In genomic region chr12:76299361-76299906, GRCm38 (mm10) we compare ENCODE assay signal across 27 mouse cellular contexts. TPM values are rescaled to one million over a fixed set of nuclear protein-coding genes. Genes with fewer than 3 reads are reported as not detected.
DNase-seq lines count a peak whose midpoint lies in the region; ATAC-seq lines count a peak whose summit lies in the region.
"Had no signal": no experiment of that assay in that cellular context is flagged by ENCODE, and none has a peak within 500 bp of the region (broad histone marks: within the 10 kb centered on the region; RNA-seq: fewer than 3 reads in every experiment).

No protein-coding gene starts in this region.

- H3K27ac ChIP-seq in brown adipose tissue, adult 24 weeks (replicated peaks; ENCODE audit: low read depth, low read length), result peak overlapping the region; percentile 72
- peak overlapping the region; percentile 77 for H3K27ac ChIP-seq in lung, embryonic 15.5 days
- H3K27ac ChIP-seq: embryonic facial prominence, embryonic 15.5 days; forebrain, embryonic 10.5 days; heart, embryonic 13.5 days; hindbrain, embryonic 13.5 days; hindbrain, postnatal 0 days had no signal

- H3K4me3 ChIP-seq in brown adipose tissue, adult 24 weeks (ENCODE audit: insufficient read depth, low read depth, low read length), result no peak overlapping the region
- H3K4me3 ChIP-seq in lung, embryonic 15.5 days, result no peak overlapping the region
- H3K4me3 ChIP-seq: embryonic facial prominence, embryonic 15.5 days; erythroblast, embryonic 14.5 days; forebrain, embryonic 10.5 days; heart, embryonic 13.5 days; hindbrain, embryonic 13.5 days had no signal

- no peaks in the 10 kb centered on the region for H3K27me3 ChIP-seq in lung, embryonic 15.5 days
- H3K27me3 ChIP-seq: embryonic facial prominence, embryonic 15.5 days; heart, embryonic 13.5 days; hindbrain, embryonic 13.5 days had no signal

- 0 out of 2 replicates have a peak, but pooled peaks have one; percentile 15 for ATAC-seq in frontal cortex, adult (ENCODE audit: low TSS enrichment)
- peak; percentile 77 for ATAC-seq in lung, embryonic 15.5 days (ENCODE audit: borderline replicate concordance, extremely low read depth, low FRiP score, low TSS enrichment)
- ATAC-seq: CD4-positive, CD25-positive, alpha-beta regulatory T cell, adult 4 months; forebrain, embryonic 14.5 days; hindbrain, postnatal 0 days had no signal

- no peak for DNase-seq in frontal cortex, postnatal 25 days (ENCODE audit: low spot score in 2 of 2)
- DNase-seq in lung, postnatal 14 days, result peak; percentile 33
- no peak for DNase-seq in adrenal gland, adult (ENCODE audit: inconsistent age in 2 of 2, low spot score in 1 of 2)
- no peak for DNase-seq in embryo, embryonic 9.5 days (ENCODE audit: extremely low spot score)
- no peak for DNase-seq in adrenal gland, postnatal 14 days
- DNase-seq: adrenal gland, postnatal 10 days; B cell, adult 2 months; cerebellum, adult 2 months; cerebellum, postnatal 10 days; gastrocnemius, postnatal 10 days; heart, postnatal 10 days had no signal

- no peaks in the 10 kb centered on the region for H3K4me1 ChIP-seq in brown adipose tissue, adult 24 weeks (ENCODE audit: control insufficient read depth, insufficient read depth, insufficient read length, low read length)
- H3K4me1 ChIP-seq in lung, embryonic 15.5 days, result peaks cover 10% of the 10 kb centered on the region
- H3K4me1 ChIP-seq: forebrain, embryonic 10.5 days; hindbrain, embryonic 13.5 days had no signal

- no peaks in the 10 kb centered on the region for H3K9me3 ChIP-seq in lung, embryonic 15.5 days
- H3K9me3 ChIP-seq: embryonic facial prominence, embryonic 15.5 days; forebrain, embryonic 10.5 days; G1E; heart, embryonic 13.5 days; hindbrain, embryonic 13.5 days had no signal

- WGBS in lung, embryonic 15.5 days, result 56% methylated on average over 9 of the region's 9 CpGs

- peaks cover 46% of the 10 kb centered on the region for H3K36me3 ChIP-seq in lung, embryonic 15.5 days

- H3K9ac ChIP-seq in lung, embryonic 15.5 days, result no peak overlapping the region
- H3K9ac ChIP-seq: embryonic facial prominence, embryonic 15.5 days; heart, embryonic 13.5 days; hindbrain, embryonic 13.5 days had no signal

- H3K4me2 ChIP-seq in lung, embryonic 15.5 days, result 0 out of 2 replicates have a peak overlapping the region, but pooled peaks have one; percentile 20
- H3K4me2 ChIP-seq: embryonic facial prominence, embryonic 15.5 days; heart, embryonic 13.5 days; hindbrain, embryonic 13.5 days had no signal

RNA-seq across cellular contexts. Expression of gene Akap5, which starts 25.3 kb away (rescaled TPM):
- 0.71 and 0.87 TPM in 2 replicates for polyA plus RNA-seq in brown adipose tissue, adult 24 weeks (2012; ENCODE audit: insufficient read depth, insufficient read length, missing spikeins)
- polyA plus RNA-seq in lung, embryonic 15.5 days (2015; fragmentation: Nextera tagmentation; extraction: Ambion mirVana), result 23.3 and 28.7 TPM in 2 replicates
- 3.4 and 4.3 TPM in 2 replicates for total RNA-seq in adrenal gland, postnatal 14 days (2021)

RNA-seq across cellular contexts. Expression of gene Mthfd1, which starts 44.3 kb away (rescaled TPM):
- 14.7 and 15.1 TPM in 2 replicates for polyA plus RNA-seq in brown adipose tissue, adult 24 weeks (2012; ENCODE audit: insufficient read depth, insufficient read length, missing spikeins)
- 97.4 and 99.8 TPM in 2 replicates for polyA plus RNA-seq in lung, embryonic 15.5 days (2015; fragmentation: Nextera tagmentation; extraction: Ambion mirVana)
- total RNA-seq in adrenal gland, postnatal 14 days (2021), result 46.8 and 61.0 TPM in 2 replicates

RNA-seq across cellular contexts. Expression of gene Tex21, which starts 52.9 kb away (rescaled TPM):
- polyA plus RNA-seq in brown adipose tissue, adult 24 weeks (2012; ENCODE audit: insufficient read depth, insufficient read length, missing spikeins), result not detected in 2 replicates
- not detected in 2 replicates for polyA plus RNA-seq in lung, embryonic 15.5 days (2015; fragmentation: Nextera tagmentation; extraction: Ambion mirVana)
- total RNA-seq in adrenal gland, postnatal 14 days (2021), result not detected in 2 replicates
- total RNA-seq: adrenal gland, postnatal 10 days; gastrocnemius, postnatal 10 days; gastrocnemius, postnatal 4 days; heart, adult 8-10 months; heart, postnatal 10 days; hematopoietic stem cell, adult 5-6 weeks; hindbrain, postnatal 0 days had no signal
- polyA plus RNA-seq: CD4-positive, CD25-positive, alpha-beta regulatory T cell, adult 4 months; cerebellum, adult 2 months; embryonic facial prominence, embryonic 11.5 days; embryonic facial prominence, embryonic 15.5 days; erythroblast, embryonic 14.5 days; forebrain, embryonic 10.5 days; forebrain, embryonic 14.5 days; hindbrain, postnatal 0 days had no signal

Comparison
In these comparisons a context has a peak if more than half of its experiments do, and no peak if none do; other contexts are left out.
1. RNA of gene Akap5, which starts 25.3 kb away (polyA plus RNA-seq): 23.3 to 28.7 TPM in lung, embryonic 15.5 days; 0.71 to 0.87 TPM in brown adipose tissue, adult 24 weeks; every median in the first group is over 10 times any median in the second.